Mouse (Mus musculus) heart, postnatal 0 days (tissue): Measurements from ENCODE around the gene Trim54.

Experiments
- CTCF ChIP-seq: IDR thresholded peaks from 2 replicates; pipeline ENCODE4 v1.5.1; 2016; ENCODE audit warnings: antibody characterized with exemption, control low read depth, low read depth
- EP300 ChIP-seq: IDR thresholded peaks from 2 replicates; pipeline ENCODE4 v1.6.1; 2016; ENCODE audit warnings: antibody characterized with exemption, low read depth

- TF ChIP-seq CTCF (no peak), EP300 (no peak)
Measured at GRCm38 (mm10) chr5:31126050-31126449, 9.5 kb downstream of the Trim54 start.
